Mouse (Mus musculus) cerebellum, adult 18-20 months (tissue): Measurements from ENCODE around the gene Cybc1.

Source experiments
- DNase-seq, 2 experiments: peaks; one replicate each; pipeline ENCODE4 v3.0.0; 2021

Cybc1 gene

GRCm38 (mm10) chr11:121204161-121205006 is 24.7 kb downstream of the Cybc1 start, which contains the start of the genes Hexdc and Ogfod3:
TSS of gene Hexdc (plus strand) at chr11:121204433.
TSS of gene Ogfod3 (minus strand) at chr11:121204711.
- peak; percentile 96 to 97 for DNase-seq

- DNase-seq: no peak
Measured at GRCm38 (mm10) chr11:121203859-121204160, 25.3 kb downstream of the Cybc1 start.

- peak; percentile 31 to 49 for DNase-seq
Measured at GRCm38 (mm10) chr11:121201436-121202198, 27.5 kb downstream of the Cybc1 start.

GRCm38 (mm10) chr11:121200781-121201180 is 28.3 kb downstream of the Cybc1 start:
- no peak for DNase-seq

- DNase-seq: no peak
Measured at GRCm38 (mm10) chr11:121199851-121200250, 29.3 kb downstream of the Cybc1 start.

- DNase-seq: no peak
Measured at GRCm38 (mm10) chr11:121198622-121199021, 30.5 kb downstream of the Cybc1 start.

- DNase-seq: no peak
Measured at GRCm38 (mm10) chr11:121193415-121193814, 35.7 kb downstream of the Cybc1 start.

GRCm38 (mm10) chr11:121192742-121193141 is 36.4 kb downstream of the Cybc1 start:
- DNase-seq: no peak

GRCm38 (mm10) chr11:121189681-121190080 is 39.4 kb downstream of the Cybc1 start:
- peak; percentile 57 to 64 for DNase-seq

- DNase-seq: peak; percentile 63 to 77
Measured at GRCm38 (mm10) chr11:121176285-121177270, 52.5 kb downstream of the Cybc1 start.

- no peak for DNase-seq
Measured at GRCm38 (mm10) chr11:121174234-121174633, 54.9 kb downstream of the Cybc1 start.

GRCm38 (mm10) chr11:121173203-121173602 is 55.9 kb downstream of the Cybc1 start:
- peak in 1 of 2 experiments; percentile 21 for DNase-seq
